19 mouse cellular contexts compared by ENCODE assay signal in genomic region chrX:74240332-74240731, GRCm38 (mm10). TPM values are rescaled to one million over a fixed set of nuclear protein-coding genes. Genes with fewer than 3 reads are reported as not detected.
A peak's percentile ranks its signal among the peaks of the same experiment; 100 is the strongest.
DNase-seq lines count a peak whose midpoint lies in the region; ATAC-seq lines count a peak whose summit lies in the region.
"Had no signal": no experiment of that assay in that cellular context is flagged by ENCODE, and none has a peak within 500 bp of the region (broad histone marks: within the 10 kb centered on the region; RNA-seq: fewer than 3 reads in every experiment).

No protein-coding gene starts in this region.

- no peak overlapping the region for H3K9ac ChIP-seq in midbrain, embryonic 11.5 days (ENCODE audit: low read length)
- H3K9ac ChIP-seq in midbrain, embryonic 16.5 days (ENCODE audit: low read depth, low read length) = no peak overlapping the region

- H3K4me3 ChIP-seq in midbrain, embryonic 11.5 days (ENCODE audit: low read depth, low read length) = no peak overlapping the region
- no peak overlapping the region for H3K4me3 ChIP-seq in midbrain, embryonic 16.5 days (ENCODE audit: low read depth, low read length)

- WGBS in midbrain, embryonic 11.5 days = 80% methylated on average over 4 of the region's 4 CpGs
- WGBS in midbrain, embryonic 16.5 days = 99% methylated on average over 4 of the region's 4 CpGs

- intact Hi-C loops in heart, postnatal 10 days (cut with DNase I) = loop anchor here (10.0 kb wide), 2 partner anchors 126 to 456 kb away; partner anchors contain the start of genes Idh3g and Ssr4

- H3K4me2 ChIP-seq in midbrain, embryonic 11.5 days = no peak overlapping the region
- no peak overlapping the region for H3K4me2 ChIP-seq in midbrain, embryonic 16.5 days (ENCODE audit: low read length)

- 0 out of 2 replicates have a peak, but pooled peaks cover 3% of the 10 kb centered on the region for H3K4me1 ChIP-seq in midbrain, embryonic 11.5 days (ENCODE audit: control insufficient read depth, insufficient read depth, low read length)
- peaks cover 13% of the 10 kb centered on the region for H3K4me1 ChIP-seq in midbrain, embryonic 16.5 days (ENCODE audit: control insufficient read depth, insufficient read depth, low read length)

- no peak overlapping the region for H3K27ac ChIP-seq in midbrain, embryonic 11.5 days (ENCODE audit: low read depth, low read length)
- no peak overlapping the region for H3K27ac ChIP-seq in midbrain, embryonic 16.5 days (ENCODE audit: low read length)

- H3K9me3 ChIP-seq in midbrain, embryonic 11.5 days (ENCODE audit: control insufficient read depth, low read length) = no peaks in the 10 kb centered on the region
- H3K9me3 ChIP-seq in midbrain, embryonic 16.5 days (replicated peaks; ENCODE audit: control insufficient read depth, low read length, poor library complexity, severe bottlenecking) = no peaks in the 10 kb centered on the region
- H3K9me3 ChIP-seq: G1E had no signal

- H3K36me3 ChIP-seq in midbrain, embryonic 11.5 days (ENCODE audit: control insufficient read depth, insufficient read depth, low read length) = peaks cover 13% of the 10 kb centered on the region
- peaks cover 26% of the 10 kb centered on the region for H3K36me3 ChIP-seq in midbrain, embryonic 16.5 days (ENCODE audit: control insufficient read depth, insufficient read depth, low read length)

- no peak for ATAC-seq in midbrain, embryonic 11.5 days (ENCODE audit: low FRiP score)
- ATAC-seq in midbrain, embryonic 16.5 days = no peak
- ATAC-seq: activated CD4-positive, CD25-positive, alpha-beta regulatory T cell, adult 4 months; CD4-positive, CD25-positive, alpha-beta regulatory T cell, adult 4 months; Patski had no signal

- peak; percentile 70 for DNase-seq in heart, adult 11 months
- DNase-seq in heart, postnatal 10 days = no peak
- peak; percentile 56 for DNase-seq in midbrain, embryonic 11.5 days (ENCODE audit: low spot score, missing footprints)
- DNase-seq: adrenal gland, adult 2 months; adrenal gland, adult 8-10 months; adrenal gland, postnatal 10 days; adrenal gland, postnatal 14 days; adrenal gland, postnatal 25 days; adrenal gland, postnatal 36 days; B cell, adult 2 months; cerebellum, adult 11 months; cerebellum, adult 11-12 months; cerebellum, adult 18-20 months had no signal

- H3K27me3 ChIP-seq in midbrain, embryonic 11.5 days (ENCODE audit: control insufficient read depth, insufficient read depth, low read length) = no peaks in the 10 kb centered on the region
- H3K27me3 ChIP-seq in midbrain, embryonic 16.5 days (ENCODE audit: control insufficient read depth, insufficient read depth, low read depth, low read length) = no peaks in the 10 kb centered on the region
- H3K27me3 ChIP-seq: CH12.LX, Patski had no signal

RNA-seq across cellular contexts. Expression of gene Flna, which starts 9.3 kb away (rescaled TPM):
- total RNA-seq in heart, postnatal 10 days (2021) = 100 to 1,000 TPM; 245 TPM
- 178 and 185 TPM in 2 replicates for polyA plus RNA-seq in midbrain, embryonic 11.5 days (2014; fragmentation: Nextera tagmentation; extraction: Ambion mirVana)
- polyA plus RNA-seq in midbrain, embryonic 16.5 days (2015; fragmentation: Nextera tagmentation; extraction: Ambion mirVana) = 84.6 and 88.4 TPM in 2 replicates

RNA-seq across cellular contexts. Expression of gene Emd, which starts 14.2 kb away (rescaled TPM):
- 10 to 100 TPM; 39.7 to 47.5 TPM for total RNA-seq in heart, postnatal 10 days (2021)
- 24.3 and 25.2 TPM in 2 replicates for polyA plus RNA-seq in midbrain, embryonic 11.5 days (2014; fragmentation: Nextera tagmentation; extraction: Ambion mirVana)
- 12.8 and 13.5 TPM in 2 replicates for polyA plus RNA-seq in midbrain, embryonic 16.5 days (2015; fragmentation: Nextera tagmentation; extraction: Ambion mirVana)

RNA-seq across cellular contexts. Expression of gene Rpl10, which starts 30.3 kb away (rescaled TPM):
- 100 to 1,000 TPM; 247 to 291 TPM for total RNA-seq in heart, postnatal 10 days (2021)
- polyA plus RNA-seq in midbrain, embryonic 11.5 days (2014; fragmentation: Nextera tagmentation; extraction: Ambion mirVana) = 661 and 713 TPM in 2 replicates
- polyA plus RNA-seq in midbrain, embryonic 16.5 days (2015; fragmentation: Nextera tagmentation; extraction: Ambion mirVana) = 454 and 460 TPM in 2 replicates

RNA-seq across cellular contexts. Expression of gene Taz, which starts 41.4 kb away (rescaled TPM):
- total RNA-seq in heart, postnatal 10 days (2021) = 10 to 100 TPM; 40.4 to 44.1 TPM
- 57.9 and 60.9 TPM in 2 replicates for polyA plus RNA-seq in midbrain, embryonic 11.5 days (2014; fragmentation: Nextera tagmentation; extraction: Ambion mirVana)
- polyA plus RNA-seq in midbrain, embryonic 16.5 days (2015; fragmentation: Nextera tagmentation; extraction: Ambion mirVana) = 79.8 and 81.3 TPM in 2 replicates

RNA-seq across cellular contexts. Expression of gene Dnase1l1, which starts 41.8 kb away (rescaled TPM):
- 10 to 100 TPM; 14.7 to 17.7 TPM for total RNA-seq in heart, postnatal 10 days (2021)
- 4.3 and 4.4 TPM in 2 replicates for polyA plus RNA-seq in midbrain, embryonic 11.5 days (2014; fragmentation: Nextera tagmentation; extraction: Ambion mirVana)
- 2.8 and 4.3 TPM in 2 replicates for polyA plus RNA-seq in midbrain, embryonic 16.5 days (2015; fragmentation: Nextera tagmentation; extraction: Ambion mirVana)

Comparison
In these comparisons a context has a peak if more than half of its experiments do, and no peak if none do; other contexts are left out.
1. DNase-seq: peak in heart, adult 11 months (single experiment) and midbrain, embryonic 11.5 days (single experiment); none in heart, postnatal 10 days (0 of 2).